Mouse (Mus musculus): Measurements from ENCODE around the gene Csf3. TPM values are rescaled to one million over a fixed set of nuclear protein-coding genes. Genes with fewer than 3 reads are reported as not detected.

The Csf3 gene
- total RNA-seq, 2 experiments from 2014 or later: not detected

- ATAC-seq (replicated peaks; ENCODE audit: poor library complexity): peak; percentile 49
Observed at GRCm38 (mm10) chr11:98746855-98747693, 46.0 kb downstream of the Csf3 start.

GRCm38 (mm10) chr11:98747804-98748505, 46.9 kb downstream of the Csf3 start:
- ATAC-seq (replicated peaks; ENCODE audit: poor library complexity): no peak

- ATAC-seq (replicated peaks; ENCODE audit: poor library complexity): no peak
Observed at GRCm38 (mm10) chr11:98748506-98749416, 47.7 kb downstream of the Csf3 start.

- no peak for ATAC-seq (replicated peaks; ENCODE audit: poor library complexity)
Observed at GRCm38 (mm10) chr11:98749716-98750115, 48.7 kb downstream of the Csf3 start.

- peak; percentile 30 for ATAC-seq (replicated peaks; ENCODE audit: poor library complexity)
Observed at GRCm38 (mm10) chr11:98750351-98751201, 49.5 kb downstream of the Csf3 start.

GRCm38 (mm10) chr11:98751221-98751782, 50.2 kb downstream of the Csf3 start:
- 0 out of 2 replicates have a peak, but pooled peaks have one; percentile 1 for ATAC-seq (replicated peaks; ENCODE audit: poor library complexity)

- ATAC-seq (replicated peaks; ENCODE audit: poor library complexity): no peak
Observed at GRCm38 (mm10) chr11:98752562-98753140, 51.6 kb downstream of the Csf3 start.

Other genes with a start within 250 kb of the Csf3 start
- 1.2 TPM in 2 replicates for gene Ikzf3, start 155.2 kb upstream of the Csf3 start, total RNA-seq (2015)
- gene Ikzf3, start 155.2 kb upstream of the Csf3 start, total RNA-seq (2017): 0.17 and 0.44 TPM in 2 replicates
- 0.17 TPM in 1 of 2 replicates, not detected in the other for gene Zpbp2, start 150.2 kb upstream of the Csf3 start, total RNA-seq (2015)
- gene Zpbp2, start 150.2 kb upstream of the Csf3 start, total RNA-seq (2017): 0.10 TPM in 1 of 2 replicates, not detected in the other
- 5.5 and 7.7 TPM in 2 replicates for gene Ormdl3, start 113.9 kb upstream of the Csf3 start, total RNA-seq (2015)
- gene Ormdl3, start 113.9 kb upstream of the Csf3 start, total RNA-seq (2017): 7.2 and 10.6 TPM in 2 replicates
- not detected in 2 replicates for gene Lrrc3c, start 103.0 kb upstream of the Csf3 start, total RNA-seq (2015)
- not detected in 2 replicates for gene Lrrc3c, start 103.0 kb upstream of the Csf3 start, total RNA-seq (2017)
- 9.7 and 12.5 TPM in 2 replicates for gene Gm12355, start 75.6 kb upstream of the Csf3 start, total RNA-seq (2015)
- 3.2 and 5.2 TPM in 2 replicates for gene Gm12355, start 75.6 kb upstream of the Csf3 start, total RNA-seq (2017)
- not detected in 2 replicates for gene Gsdma3, start 74.9 kb upstream of the Csf3 start, total RNA-seq (2015)
- not detected in 2 replicates for gene Gsdma3, start 74.9 kb upstream of the Csf3 start, total RNA-seq (2017)
- not detected in 2 replicates for gene Gsdma2, start 54.5 kb upstream of the Csf3 start, total RNA-seq (2015)
- gene Gsdma2, start 54.5 kb upstream of the Csf3 start, total RNA-seq (2017): not detected in 2 replicates
- not detected in 2 replicates for gene Gsdma, start 36.9 kb upstream of the Csf3 start, total RNA-seq (2015)
- not detected in 2 replicates for gene Gsdma, start 36.9 kb upstream of the Csf3 start, total RNA-seq (2017)
- gene Psmd3, start 18.7 kb upstream of the Csf3 start, total RNA-seq (2015): 38.0 and 38.6 TPM in 2 replicates
- 70.9 and 71.9 TPM in 2 replicates for gene Psmd3, start 18.7 kb upstream of the Csf3 start, total RNA-seq (2017)
- 28.7 and 30.9 TPM in 2 replicates for gene Med24, start 28.2 kb downstream of the Csf3 start, total RNA-seq (2015)
- 36.2 and 46.3 TPM in 2 replicates for gene Med24, start 28.2 kb downstream of the Csf3 start, total RNA-seq (2017)
- gene Thra, start 39.4 kb downstream of the Csf3 start, total RNA-seq (2015): 34.2 and 34.6 TPM in 2 replicates
- 21.8 and 25.3 TPM in 2 replicates for gene Thra, start 39.4 kb downstream of the Csf3 start, total RNA-seq (2017)
- 3.3 and 3.5 TPM in 2 replicates for gene Nr1d1, start 74.1 kb downstream of the Csf3 start, total RNA-seq (2015)
- gene Nr1d1, start 74.1 kb downstream of the Csf3 start, total RNA-seq (2017): 0.47 and 0.87 TPM in 2 replicates
- gene Msl1, start 94.3 kb downstream of the Csf3 start, total RNA-seq (2015): 60.8 and 62.0 TPM in 2 replicates
- gene Msl1, start 94.3 kb downstream of the Csf3 start, total RNA-seq (2017): 76.3 and 99.9 TPM in 2 replicates
- 38.3 and 39.0 TPM in 2 replicates for gene Casc3, start 103.6 kb downstream of the Csf3 start, total RNA-seq (2015)
- 18.3 and 31.7 TPM in 2 replicates for gene Casc3, start 103.6 kb downstream of the Csf3 start, total RNA-seq (2017)
- gene Rapgefl1, start 135.5 kb downstream of the Csf3 start, total RNA-seq (2015): 0.24 and 1.8 TPM in 2 replicates
- not detected in 2 replicates for gene Rapgefl1, start 135.5 kb downstream of the Csf3 start, total RNA-seq (2017)
- gene Wipf2, start 162.4 kb downstream of the Csf3 start, total RNA-seq (2015): 15.0 and 17.1 TPM in 2 replicates
- 3.0 and 3.6 TPM in 2 replicates for gene Wipf2, start 162.4 kb downstream of the Csf3 start, total RNA-seq (2017)
- gene Cdc6, start 206.5 kb downstream of the Csf3 start, total RNA-seq (2015): 42.6 and 56.1 TPM in 2 replicates
- gene Cdc6, start 206.5 kb downstream of the Csf3 start, total RNA-seq (2017): 40.7 and 44.1 TPM in 2 replicates
- gene Rara, start 226.6 kb downstream of the Csf3 start, total RNA-seq (2015): 4.4 and 5.9 TPM in 2 replicates
- 1.6 and 2.2 TPM in 2 replicates for gene Rara, start 226.6 kb downstream of the Csf3 start, total RNA-seq (2017)